ENCODE assay signal across 22 mouse cellular contexts in the genomic region with DNA sequence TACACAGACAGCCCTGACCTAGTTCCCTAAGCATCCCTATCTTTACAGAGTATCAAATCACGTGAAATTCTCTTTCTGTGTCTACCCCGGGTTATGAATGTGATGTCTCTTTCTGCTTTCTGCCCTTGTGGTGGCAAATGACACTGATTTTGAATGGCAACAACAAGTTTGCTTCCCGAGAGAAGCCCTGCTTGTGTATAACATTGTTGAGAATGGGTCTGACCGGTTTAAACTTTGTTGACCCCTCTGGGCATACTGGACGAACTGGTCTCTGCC.
DNase-seq lines count a peak whose midpoint lies in the region; ATAC-seq and TF ChIP-seq lines count a peak whose summit lies in the region.
"Had no signal": no experiment of that assay in that cellular context is flagged by ENCODE, and none has a peak within 500 bp of the region (broad histone marks: within the 10 kb centered on the region; RNA-seq: fewer than 3 reads in every experiment).

No protein-coding gene starts in this region.

- no peaks in the 10 kb centered on the region for H3K79me2 ChIP-seq in MEL (ENCODE audit: control insufficient read depth, insufficient read depth, low read length, poor library complexity)

- 0 out of 2 replicates have a peak overlapping the region, but pooled peaks have one; percentile 12 for H3K4me3 ChIP-seq in midbrain, embryonic 10.5 days
- H3K4me3 ChIP-seq in midbrain, embryonic 14.5 days (replicated peaks; ENCODE audit: low read depth, low read length): no peak overlapping the region
- H3K4me3 ChIP-seq in MEL (ENCODE audit: control insufficient read depth in 1 of 2, insufficient read depth in 1 of 2, low read depth in 2 of 2, low read length in 2 of 2): no peak overlapping the region
- no peak overlapping the region for H3K4me3 ChIP-seq in left cerebral cortex, adult 2 months
- H3K4me3 ChIP-seq: embryonic facial prominence, embryonic 13.5 days; forebrain, embryonic 13.5 days; gastrocnemius, adult 2 months; heart, embryonic 13.5 days; hindbrain, embryonic 13.5 days had no signal

- H3K27ac ChIP-seq in midbrain, embryonic 10.5 days (replicated peaks): peak overlapping the region; percentile 50; the same call in 1 of the 2 replicates
- no peak overlapping the region for H3K27ac ChIP-seq in midbrain, embryonic 14.5 days (replicated peaks; ENCODE audit: low read depth, low read length)
- H3K27ac ChIP-seq in MEL (ENCODE audit: control insufficient read depth, low read depth, low read length): no peak overlapping the region
- H3K27ac ChIP-seq in left cerebral cortex, adult 2 months: no peak overlapping the region
- H3K27ac ChIP-seq: embryonic facial prominence, embryonic 13.5 days; forebrain, embryonic 13.5 days; gastrocnemius, adult 2 months; heart, embryonic 13.5 days; hindbrain, embryonic 13.5 days; hindbrain, postnatal 0 days had no signal

- H3K9me3 ChIP-seq in midbrain, embryonic 10.5 days (replicated peaks): no peaks in the 10 kb centered on the region
- H3K9me3 ChIP-seq in midbrain, embryonic 14.5 days (ENCODE audit: control insufficient read depth, low read length): no peaks in the 10 kb centered on the region
- H3K9me3 ChIP-seq in MEL (replicated peaks; ENCODE audit: insufficient read depth, low read length): no peaks in the 10 kb centered on the region
- H3K9me3 ChIP-seq: embryonic facial prominence, embryonic 13.5 days; forebrain, embryonic 13.5 days; heart, embryonic 13.5 days; hindbrain, embryonic 13.5 days had no signal

- WGBS in midbrain, embryonic 10.5 days: 68% methylated on average over 5 of the region's 5 CpGs
- 43% methylated on average over 5 of the region's 5 CpGs for WGBS in midbrain, embryonic 14.5 days

- H3K36me3 ChIP-seq in midbrain, embryonic 10.5 days: no peaks in the 10 kb centered on the region
- no peaks in the 10 kb centered on the region for H3K36me3 ChIP-seq in midbrain, embryonic 14.5 days (ENCODE audit: control insufficient read depth, insufficient read depth, low read length)
- H3K36me3 ChIP-seq in MEL (ENCODE audit: control insufficient read depth in 1 of 2, insufficient read depth in 2 of 2, low read length in 2 of 2): no peaks in the 10 kb centered on the region
- H3K36me3 ChIP-seq: embryonic facial prominence, embryonic 13.5 days; heart, embryonic 13.5 days; hindbrain, embryonic 13.5 days had no signal

- TF ChIP-seq RAD21 in MEL (IDR thresholded peaks at IDR 0.05; ENCODE audit: low read depth, low read length): no peak

- intact Hi-C loops in left cerebral cortex, adult 2 months (cut with DNase I): no loop called here

- TF ChIP-seq CTCF in MEL (IDR thresholded peaks at IDR 0.05 in 2 of 3, conservative IDR thresholded peaks at IDR 0.05 in 1 of 3; ENCODE audit: control insufficient read depth in 1 of 3, insufficient read depth in 1 of 3, low read depth in 2 of 3, low read length in 3 of 3, poor library complexity in 1 of 3, severe bottlenecking in 1 of 3): no peak
- TF ChIP-seq CTCF in left cerebral cortex, adult 2 months (IDR thresholded peaks at IDR 0.05): no peak

- DNase-seq in midbrain, embryonic 10.5 days (ENCODE audit: low spot score): no peak
- no peak for DNase-seq in midbrain, embryonic 14.5 days
- DNase-seq in retina, postnatal 1 day: peak; percentile 62
- DNase-seq in retina, embryonic 14.5 days (ENCODE audit: low spot score): no peak
- DNase-seq in MEL (ENCODE audit: low read depth, low spot score): peak; percentile 1
- no peak for DNase-seq in right cerebral cortex, postnatal 10 days (ENCODE audit: low spot score in 2 of 2)
- no peak for DNase-seq in left cerebral cortex, adult 2 months (ENCODE audit: extremely low spot score in 1 of 2, low spot score in 2 of 2)
- DNase-seq: adrenal gland, postnatal 14 days; cerebellum, adult 18-20 months; cerebellum, adult 9-11 months; cerebellum, postnatal 36 days; gastrocnemius, adult 2 months; gastrocnemius, postnatal 36 days; heart, adult 11 months had no signal

- H3K4me1 ChIP-seq in midbrain, embryonic 10.5 days: peaks cover 14% of the 10 kb centered on the region
- H3K4me1 ChIP-seq in midbrain, embryonic 14.5 days (ENCODE audit: control insufficient read depth, insufficient read depth, low read length): peaks cover 7% of the 10 kb centered on the region; the same call in 1 of the 2 replicates
- H3K4me1 ChIP-seq in MEL (ENCODE audit: control insufficient read depth in 1 of 2, insufficient read depth in 2 of 2, low read length in 2 of 2): no peaks in the 10 kb centered on the region
- H3K4me1 ChIP-seq: embryonic facial prominence, embryonic 13.5 days; heart, embryonic 13.5 days had no signal

- no peak overlapping the region for H3K9ac ChIP-seq in midbrain, embryonic 14.5 days (replicated peaks; ENCODE audit: low read length)
- H3K9ac ChIP-seq in MEL (ENCODE audit: control insufficient read depth, low read depth, low read length, poor library complexity, severe bottlenecking): no peak overlapping the region
- H3K9ac ChIP-seq: embryonic facial prominence, embryonic 13.5 days; forebrain, embryonic 13.5 days; heart, embryonic 13.5 days; hindbrain, embryonic 13.5 days had no signal

- TF ChIP-seq POLR2A in MEL (IDR thresholded peaks at IDR 0.05; ENCODE audit: control insufficient read depth in 1 of 2, insufficient read depth in 1 of 2, low read depth in 1 of 2, low read length in 2 of 2, poor library complexity in 1 of 2): no peak

- no peak for ATAC-seq in midbrain, embryonic 14.5 days (ENCODE audit: low FRiP score, low TSS enrichment)
- ATAC-seq: activated CD4-positive, CD25-positive, alpha-beta regulatory T cell, adult 4 months; CD4-positive, CD25-positive, alpha-beta regulatory T cell, adult 4 months; forebrain, embryonic 13.5 days; hindbrain, postnatal 0 days; Patski had no signal

- H3K4me2 ChIP-seq in midbrain, embryonic 14.5 days (ENCODE audit: low read length): no peak overlapping the region
- H3K4me2 ChIP-seq: embryonic facial prominence, embryonic 13.5 days; forebrain, embryonic 13.5 days; heart, embryonic 13.5 days; hindbrain, embryonic 13.5 days had no signal

- H3K27me3 ChIP-seq in midbrain, embryonic 10.5 days (ENCODE audit: low read depth, poor library complexity, severe bottlenecking): no peaks in the 10 kb centered on the region
- H3K27me3 ChIP-seq in midbrain, embryonic 14.5 days (ENCODE audit: control insufficient read depth, insufficient read depth, low read length): no peaks in the 10 kb centered on the region
- H3K27me3 ChIP-seq in MEL (ENCODE audit: control insufficient read depth in 1 of 2, insufficient read depth in 2 of 2, low read length in 2 of 2): no peaks in the 10 kb centered on the region
- H3K27me3 ChIP-seq: embryonic facial prominence, embryonic 13.5 days; forebrain, embryonic 13.5 days; heart, embryonic 13.5 days; hindbrain, embryonic 13.5 days had no signal

- no peak for TF ChIP-seq EP300 in MEL (IDR thresholded peaks at IDR 0.05; ENCODE audit: low read depth in 1 of 2, low read length in 2 of 2)

TF ChIP-seq in MEL, 35 proteins besides CTCF, POLR2A, EP300 and RAD21:
- TF ChIP-seq TBP (IDR thresholded peaks at IDR 0.05; ENCODE audit: low read depth, low read length): no peak
- TF ChIP-seq CHD1 (IDR thresholded peaks at IDR 0.05; ENCODE audit: low read depth, low read length): no peak
- no peak for TF ChIP-seq UBTF (IDR thresholded peaks at IDR 0.05; ENCODE audit: borderline replicate concordance, insufficient read depth, low read depth, low read length)
- TF ChIP-seq TCF12 (IDR thresholded peaks at IDR 0.05; ENCODE audit: low read depth, low read length): no peak
- no peak for TF ChIP-seq ZNF384 (IDR thresholded peaks at IDR 0.05; ENCODE audit: low read depth, low read length)
- no peak for TF ChIP-seq MAZ (IDR thresholded peaks at IDR 0.05; ENCODE audit: low read depth, low read length)
- TF ChIP-seq E2F4 (IDR thresholded peaks at IDR 0.05; ENCODE audit: borderline replicate concordance, low read depth, low read length): no peak
- TF ChIP-seq MAX (IDR thresholded peaks at IDR 0.05; ENCODE audit: low read length): no peak
- TF ChIP-seq SMC3 (IDR thresholded peaks at IDR 0.05; ENCODE audit: low read depth, low read length): no peak
- no peak for TF ChIP-seq HCFC1 (IDR thresholded peaks at IDR 0.05; ENCODE audit: low read depth, low read length)
TF ChIP-seq in MEL: peak in this region for 0.

Comparison
In these comparisons a context has a peak if more than half of its experiments do, and no peak if none do; other contexts are left out.
1. DNase-seq: peak in retina, postnatal 1 day (single experiment) and MEL (single experiment); none in midbrain, embryonic 10.5 days (single experiment), midbrain, embryonic 14.5 days (single experiment), retina, embryonic 14.5 days (single experiment), right cerebral cortex, postnatal 10 days (0 of 2) and left cerebral cortex, adult 2 months (0 of 2).